Mouse (Mus musculus) brain, embryonic 14.5 days (tissue): ENCODE data around the gene Vps54.

Source experiments
- CTCF ChIP-seq: fragments of 200-500 bp; IDR thresholded peaks from 2 replicates; pipeline ENCODE4 v1.5.1; 2012; ENCODE audit warnings: inconsistent platforms, mild to moderate bottlenecking, moderate library complexity, borderline replicate concordance; ENCODE audit not compliant: insufficient read depth, insufficient read length; ENCODE audit errors: extremely low read depth
- POLR2A ChIP-seq: fragments of 200-500 bp; IDR thresholded peaks from 2 replicates; pipeline ENCODE4 v1.6.1; 2012; ENCODE audit warnings: mild to moderate bottlenecking, inconsistent platforms, borderline replicate concordance; ENCODE audit not compliant: poor library complexity, insufficient read depth, insufficient read length, severe bottlenecking; ENCODE audit errors: extremely low read depth

DNA sequence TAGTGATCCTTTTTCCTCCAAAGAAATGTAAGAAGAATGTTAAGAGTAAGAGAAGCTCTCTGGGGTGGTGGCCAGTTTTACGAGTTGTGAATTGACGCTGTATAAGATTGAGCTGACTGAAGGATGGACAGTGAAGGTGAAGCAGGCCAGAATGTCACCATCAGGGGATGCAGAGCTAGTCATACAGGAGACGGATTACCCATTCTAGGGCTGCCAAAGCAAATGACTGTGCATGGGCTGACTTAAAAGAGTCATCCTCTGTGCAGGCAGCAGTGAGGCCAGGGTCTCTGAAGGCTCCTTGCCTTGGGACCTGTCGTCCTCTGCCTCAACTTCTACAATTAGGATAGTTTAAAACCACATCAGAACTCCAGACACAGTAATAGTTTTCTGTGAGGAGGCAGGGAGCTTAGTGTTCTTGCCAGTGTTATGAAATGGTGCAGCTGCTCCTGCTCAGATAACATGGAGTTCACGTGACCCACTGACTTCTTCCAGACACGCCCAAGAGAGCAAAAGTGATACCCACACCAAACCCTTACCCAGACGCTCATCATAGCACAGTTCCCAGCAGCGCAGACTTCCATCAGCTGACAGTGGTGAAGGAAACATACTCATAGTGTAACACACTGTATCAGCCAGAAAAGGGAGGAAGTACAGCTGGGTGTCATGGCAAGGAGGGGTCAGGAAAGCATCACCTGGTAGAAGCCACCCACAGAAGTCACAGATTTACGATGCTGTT lies 75.0 kb downstream of the Vps54 start:
- TF ChIP-seq POLR2A (no peak), CTCF (no peak)
